Mouse (Mus musculus): ENCODE measurements around the gene Mfsd1. TPM values are rescaled to one million over a fixed set of nuclear protein-coding genes. Genes with fewer than 3 reads are reported as not detected.

The Mfsd1 gene
- polyA plus RNA-seq, 1 experiment from 2014 or later, result 33.6 TPM

GRCm38 (mm10) chr3:67643135-67643534 lies 60.6 kb downstream of the Mfsd1 start:
- Histone ChIP-seq H3K9me3 (no peaks in the 10 kb centered on the region), H3K9ac (no peak overlapping the region), H3K27ac (replicated peaks) (no peak overlapping the region), H3K4me3 (no peak overlapping the region), H3K36me3 (no peaks in the 10 kb centered on the region), H3K4me1 (replicated peaks) (0 out of 2 replicates have a peak, but pooled peaks cover 3% of the 10 kb centered on the region), H3K27me3 (no peaks in the 10 kb centered on the region), H3K4me2 (no peak overlapping the region)
- 84% methylated on average over 3 of the region's 3 CpGs for WGBS
- ATAC-seq (ENCODE audit: low FRiP score, low read depth), result no peak

GRCm38 (mm10) chr3:67645640-67646466 lies 63.3 kb downstream of the Mfsd1 start:
- Histone ChIP-seq H3K9ac (no peak overlapping the region), H3K9me3 (no peaks in the 10 kb centered on the region), H3K27me3 (no peaks in the 10 kb centered on the region), H3K4me2 (no peak overlapping the region), H3K4me3 (no peak overlapping the region), H3K4me1 (replicated peaks) (0 out of 2 replicates have a peak, but pooled peaks cover 3% of the 10 kb centered on the region), H3K27ac (replicated peaks) (no peak overlapping the region), H3K36me3 (no peaks in the 10 kb centered on the region)
- ATAC-seq (ENCODE audit: low FRiP score, low read depth), result 0 out of 2 replicates have a peak, but pooled peaks have one; percentile 38
- 25% methylated on average over 7 of the region's 7 CpGs for WGBS

Other genes with a start within 250 kb of the Mfsd1 start
- gene Mlf1, start 208.6 kb upstream of the Mfsd1 start, polyA plus RNA-seq (2015; fragmentation: Nextera tagmentation; extraction: Ambion mirVana), result 33.2 and 35.3 TPM in 2 replicates
- not detected in 2 replicates for gene Gm17402, start 207.6 kb upstream of the Mfsd1 start, polyA plus RNA-seq (2015; fragmentation: Nextera tagmentation; extraction: Ambion mirVana)
- 27.8 and 29.5 TPM in 2 replicates for gene Gfm1, start 152.6 kb upstream of the Mfsd1 start, polyA plus RNA-seq (2015; fragmentation: Nextera tagmentation; extraction: Ambion mirVana)
- gene Lxn, start 118.8 kb upstream of the Mfsd1 start, polyA plus RNA-seq (2015; fragmentation: Nextera tagmentation; extraction: Ambion mirVana), result 174 and 188 TPM in 2 replicates
- 1.4 and 3.1 TPM in 2 replicates for gene Rarres1, start 67.2 kb upstream of the Mfsd1 start, polyA plus RNA-seq (2015; fragmentation: Nextera tagmentation; extraction: Ambion mirVana)

Data from hindbrain, embryonic 15.5 days (tissue).